In genomic region chr2:75768559-75769304, GRCm38 (mm10) we compare ENCODE assay signal across 11 mouse cellular contexts.
A peak's percentile ranks its signal among the peaks of the same experiment; 100 is the strongest.
DNase-seq lines count a peak whose midpoint lies in the region; ATAC-seq and TF ChIP-seq lines count a peak whose summit lies in the region.
"Had no signal": no experiment of that assay in that cellular context is flagged by ENCODE, and none has a peak within 500 bp of the region (broad histone marks: within the 10 kb centered on the region; RNA-seq: fewer than 3 reads in every experiment).

No protein-coding gene starts in this region.

- H3K9me3 ChIP-seq in heart, embryonic 14.5 days (ENCODE audit: control insufficient read depth, low read length) = no peaks in the 10 kb centered on the region
- H3K9me3 ChIP-seq in liver, embryonic 12.5 days (replicated peaks) = no peaks in the 10 kb centered on the region
- H3K9me3 ChIP-seq: limb, embryonic 13.5 days had no signal

- no peaks in the 10 kb centered on the region for H3K27me3 ChIP-seq in heart, embryonic 14.5 days (ENCODE audit: control insufficient read depth, insufficient read depth, low read length)
- H3K27me3 ChIP-seq in liver, embryonic 12.5 days (replicated peaks) = no peaks in the 10 kb centered on the region
- H3K27me3 ChIP-seq: limb, embryonic 13.5 days had no signal

- H3K4me3 ChIP-seq in heart, embryonic 14.5 days (ENCODE audit: control insufficient read depth in 1 of 2, insufficient read depth in 1 of 2, low read depth in 1 of 2, low read length in 2 of 2) = no peak overlapping the region
- no peak overlapping the region for H3K4me3 ChIP-seq in bone marrow macrophage, adult 2 months (ENCODE audit: insufficient read depth, low read length)
- no peak overlapping the region for H3K4me3 ChIP-seq in liver, embryonic 12.5 days
- H3K4me3 ChIP-seq: limb, embryonic 13.5 days had no signal

- WGBS in heart, embryonic 14.5 days = 84% methylated on average over 5 of the region's 5 CpGs
- WGBS in liver, embryonic 12.5 days (ENCODE audit: insufficient replicate concordance) = 67% methylated on average over 5 of the region's 5 CpGs

- TF ChIP-seq CTCF in bone marrow macrophage, adult 2 months (IDR thresholded peaks at IDR 0.05; ENCODE audit: low read depth, low read length) = no peak

- ATAC-seq in heart, embryonic 14.5 days (ENCODE audit: insufficient number of reproducible peaks, insufficient read depth, low FRiP score, low read depth) = peak; percentile 26; the same call in 1 of the 2 replicates
- no peak for ATAC-seq in liver, embryonic 12.5 days
- ATAC-seq in erythroblast, adult 5-6 weeks (replicated peaks; ENCODE audit: low FRiP score, poor library complexity, severe bottlenecking) = no peak

- TF ChIP-seq POLR2A in bone marrow macrophage, adult 2 months (IDR thresholded peaks at IDR 0.05; ENCODE audit: borderline replicate concordance, low read depth, low read length) = no peak

- no peak overlapping the region for H3K9ac ChIP-seq in heart, embryonic 14.5 days (ENCODE audit: low read length)
- no peak overlapping the region; the same call in 1 of the 2 replicates for H3K9ac ChIP-seq in liver, embryonic 12.5 days
- H3K9ac ChIP-seq: limb, embryonic 13.5 days had no signal

- no peak overlapping the region for H3K4me2 ChIP-seq in heart, embryonic 14.5 days (ENCODE audit: low read length)
- peak overlapping the region; percentile 40 for H3K4me2 ChIP-seq in liver, embryonic 12.5 days
- H3K4me2 ChIP-seq: limb, embryonic 13.5 days had no signal

- DNase-seq in heart, postnatal 4 days = no peak
- peak; percentile 77 for DNase-seq in 3T3-L1 (ENCODE audit: low read depth, low spot score)
- no peak for DNase-seq in gastrocnemius, adult 8-10 months (ENCODE audit: low spot score in 2 of 2)
- no peak for DNase-seq in T-cell, adult 2 months (ENCODE audit: low spot score)
- DNase-seq: gastrocnemius, postnatal 10 days; heart, postnatal 36 days had no signal

- peaks cover 16 to 17% of the 10 kb centered on the region in 2 experiments for H3K4me1 ChIP-seq in heart, embryonic 14.5 days (ENCODE audit: control insufficient read depth in 2 of 2, insufficient read depth in 2 of 2, low read length in 2 of 2)
- peaks cover 70% of the 10 kb centered on the region for H3K4me1 ChIP-seq in bone marrow macrophage, adult 2 months (ENCODE audit: control insufficient read depth, insufficient read depth, low read length)
- peaks cover 62% of the 10 kb centered on the region for H3K4me1 ChIP-seq in liver, embryonic 12.5 days

- 0 out of 4 replicates have a peak overlapping the region, but pooled peaks of 1 of the 2 experiments have one; percentile 2 for H3K27ac ChIP-seq in heart, embryonic 14.5 days (replicated peaks in 1 of 2; ENCODE audit: control insufficient read depth in 1 of 2, insufficient read depth in 1 of 2, low read depth in 2 of 2, low read length in 2 of 2)
- peak overlapping the region; percentile 95 for H3K27ac ChIP-seq in bone marrow macrophage, adult 2 months (ENCODE audit: insufficient read depth, low read depth, low read length)
- H3K27ac ChIP-seq in liver, embryonic 12.5 days = no peak overlapping the region
- H3K27ac ChIP-seq: limb, embryonic 13.5 days had no signal

- no peaks in the 10 kb centered on the region for H3K36me3 ChIP-seq in heart, embryonic 14.5 days (ENCODE audit: control insufficient read depth, insufficient read depth, low read length)
- H3K36me3 ChIP-seq in liver, embryonic 12.5 days = no peaks in the 10 kb centered on the region
- H3K36me3 ChIP-seq: limb, embryonic 13.5 days had no signal
